Mouse (Mus musculus) brain, adult 2 months (tissue): ENCODE measurements around the gene Chn2.
"Not testable (repeated sequence)": the region's sequence is repeated elsewhere in the genome, so short reads cannot be mapped to it uniquely, and the experiment has no call there.

Source experiments
- DNase-seq: peaks from one replicate; pipeline ENCODE4 v3.0.0; 2011; ENCODE audit warnings: low read depth, low spot score

Gene Chn2

GRCm38 (mm10) chr6:54148844-54149526, 109.6 kb downstream of the Chn2 start:
- DNase-seq = no peak

GRCm38 (mm10) chr6:54150821-54151220, 111.5 kb downstream of the Chn2 start:
- no peak for DNase-seq

GRCm38 (mm10) chr6:54151443-54152241, 112.3 kb downstream of the Chn2 start:
- DNase-seq = no peak

GRCm38 (mm10) chr6:54157097-54157496, 117.7 kb downstream of the Chn2 start:
- DNase-seq = no peak

GRCm38 (mm10) chr6:54158317-54158716, 119.0 kb downstream of the Chn2 start:
- peak; percentile 40 for DNase-seq

- DNase-seq = peak; percentile 89
These were observed 121.3 kb downstream of the Chn2 start for GRCm38 (mm10) chr6:54160677-54161076.

GRCm38 (mm10) chr6:54161246-54161645, 121.9 kb downstream of the Chn2 start:
- no peak for DNase-seq

- DNase-seq = no peak
These were observed 123.0 kb downstream of the Chn2 start for GRCm38 (mm10) chr6:54162321-54162720.

- peak; percentile 57 for DNase-seq
These were observed 123.4 kb downstream of the Chn2 start for GRCm38 (mm10) chr6:54162786-54163185.

- DNase-seq = no peak
These were observed 124.3 kb downstream of the Chn2 start for GRCm38 (mm10) chr6:54163702-54164101.

GRCm38 (mm10) chr6:54164777-54165176, 125.4 kb downstream of the Chn2 start:
- peak; percentile 84 for DNase-seq

- DNase-seq = no peak
These were observed 125.9 kb downstream of the Chn2 start for GRCm38 (mm10) chr6:54165246-54165645.

GRCm38 (mm10) chr6:54165863-54166262, 126.5 kb downstream of the Chn2 start:
- DNase-seq = no peak

- DNase-seq = no peak
These were observed 127.7 kb downstream of the Chn2 start for GRCm38 (mm10) chr6:54166991-54167546.

- DNase-seq = no peak
These were observed 131.0 kb downstream of the Chn2 start for GRCm38 (mm10) chr6:54170286-54170894.

GRCm38 (mm10) chr6:54171385-54171784, 132.0 kb downstream of the Chn2 start:
- no peak for DNase-seq

GRCm38 (mm10) chr6:54175473-54176215, 136.3 kb downstream of the Chn2 start:
- DNase-seq = no peak

GRCm38 (mm10) chr6:54177081-54177480, 137.7 kb downstream of the Chn2 start:
- not testable (repeated sequence) for DNase-seq

- no peak for DNase-seq
These were observed 139.9 kb downstream of the Chn2 start for GRCm38 (mm10) chr6:54179056-54179873.

- DNase-seq = no peak
These were observed 140.5 kb downstream of the Chn2 start for GRCm38 (mm10) chr6:54179874-54180212.
